Mouse (Mus musculus): ENCODE measurements around the gene Hist2h2ab.
"Not testable (repeated sequence)": the region's sequence is repeated elsewhere in the genome, so short reads cannot be mapped to it uniquely, and the experiment has no call there.

Gene Hist2h2ab

GRCm38 (mm10) chr3:96262216-96262875 lies 42.7 kb downstream of the Hist2h2ab start:
- DNase-seq (ENCODE audit: low read depth): peak; percentile 84

- DNase-seq (ENCODE audit: low read depth): peak; percentile 98
Measured at GRCm38 (mm10) chr3:96262979-96263550, 43.4 kb downstream of the Hist2h2ab start, which contains the start of gene Hist2h4. Gene Hist2h4, minus strand, starts transcription at chr3:96263311.

- no peak for DNase-seq (ENCODE audit: low read depth)
Measured at GRCm38 (mm10) chr3:96263558-96264403, 44.1 kb downstream of the Hist2h2ab start.

- DNase-seq (ENCODE audit: low read depth): no peak
Measured at GRCm38 (mm10) chr3:96264404-96264949, 44.8 kb downstream of the Hist2h2ab start.

GRCm38 (mm10) chr3:96266132-96266710 lies 46.6 kb downstream of the Hist2h2ab start:
- DNase-seq (ENCODE audit: low read depth): no peak

- no peak for DNase-seq (ENCODE audit: low read depth)
Measured at GRCm38 (mm10) chr3:96267541-96267940, 47.9 kb downstream of the Hist2h2ab start.

- peak; percentile 88 for DNase-seq (ENCODE audit: low read depth)
Measured at GRCm38 (mm10) chr3:96268051-96268775, 48.5 kb downstream of the Hist2h2ab start, which contains the start of gene Hist2h3b. Gene Hist2h3b, plus strand, starts transcription at chr3:96268654.

GRCm38 (mm10) chr3:96268776-96269378 lies 49.2 kb downstream of the Hist2h2ab start:
- DNase-seq (ENCODE audit: low read depth): not testable (repeated sequence)

Measured in induced T-regulatory cell, adult 2 months (primary cell).